8 mouse cellular contexts compared by ENCODE assay signal in genomic region chr2:25983159-25983907, GRCm38 (mm10). TPM values are rescaled to one million over a fixed set of nuclear protein-coding genes. Genes with fewer than 3 reads are reported as not detected.
A peak's percentile ranks its signal among the peaks of the same experiment; 100 is the strongest.
DNase-seq lines count a peak whose midpoint lies in the region; ATAC-seq and TF ChIP-seq lines count a peak whose summit lies in the region.

Gene Camsap1, minus strand, starts transcription at chr2:25983282.

- ATAC-seq in embryonic facial prominence, embryonic 14.5 days (ENCODE audit: low read depth): peak; percentile 99
- peak; percentile 100 for ATAC-seq in limb, embryonic 13.5 days (ENCODE audit: low FRiP score, low read depth)
- peak; percentile 98 for ATAC-seq in midbrain, embryonic 16.5 days

- peak within 1 kb of the TSS; percentile 89 for H3K4me2 ChIP-seq in embryonic facial prominence, embryonic 14.5 days (ENCODE audit: low read depth, low read length)
- peak within 1 kb of the TSS; percentile 89 for H3K4me2 ChIP-seq in limb, embryonic 13.5 days (replicated peaks)
- peak within 1 kb of the TSS; percentile 91 for H3K4me2 ChIP-seq in midbrain, embryonic 16.5 days (ENCODE audit: low read length)

- TF ChIP-seq POLR2A in heart, adult 2 months (IDR thresholded peaks at IDR 0.05; ENCODE audit: insufficient read depth, low read depth, low read length): 0 out of 2 replicates have a peak, but pooled peaks have one; percentile 40

- no peak; the same call in 1 of the 2 replicates for TF ChIP-seq EP300 in heart, adult 2 months (IDR thresholded peaks at IDR 0.05; ENCODE audit: insufficient read depth, low read depth, low read length)

- peak within 1 kb of the TSS; percentile 97 for H3K9ac ChIP-seq in embryonic facial prominence, embryonic 14.5 days (ENCODE audit: low read depth, low read length)
- H3K9ac ChIP-seq in heart, adult 2 months (ENCODE audit: low read depth, low read length): peak within 1 kb of the TSS; percentile 97
- H3K9ac ChIP-seq in limb, embryonic 13.5 days: peak within 1 kb of the TSS; percentile 98
- peak within 1 kb of the TSS; percentile 94 for H3K9ac ChIP-seq in midbrain, embryonic 16.5 days (ENCODE audit: low read depth, low read length)

- H3K4me3 ChIP-seq in embryonic facial prominence, embryonic 14.5 days (ENCODE audit: low read depth, low read length): peak within 1 kb of the TSS; percentile 93
- H3K4me3 ChIP-seq in heart, adult 2 months: peak within 1 kb of the TSS; percentile 67
- peak within 1 kb of the TSS; percentile 93 for H3K4me3 ChIP-seq in limb, embryonic 13.5 days
- peak within 1 kb of the TSS; percentile 89 for H3K4me3 ChIP-seq in midbrain, embryonic 16.5 days (ENCODE audit: low read depth, low read length)

- under 1% methylated on average over 30 of the region's 64 CpGs for WGBS in embryonic facial prominence, embryonic 14.5 days
- WGBS in heart, adult 2 months: under 1% methylated on average over 63 of the region's 64 CpGs
- WGBS in limb, embryonic 13.5 days: under 1% methylated on average over 49 of the region's 64 CpGs
- whole genome bisulfite sequencing in midbrain, embryonic 16.5 days: under 1% methylated on average over 45 of the region's 64 CpGs

- H3K79me2 ChIP-seq in heart, adult 2 months (replicated peaks; ENCODE audit: control insufficient read depth, insufficient read depth, low read length): peaks cover 2% of the 10 kb centered on the region; the same call in 1 of the 2 replicates

- H3K36me3 ChIP-seq in embryonic facial prominence, embryonic 14.5 days (ENCODE audit: control insufficient read depth, insufficient read depth, low read length): peaks cover 5% of the 10 kb centered on the region; the same call in 1 of the 2 replicates
- H3K36me3 ChIP-seq in heart, adult 2 months (ENCODE audit: control insufficient read depth, insufficient read depth, low read length): peaks cover 3% of the 10 kb centered on the region
- peaks cover 10% of the 10 kb centered on the region; the same call in 1 of the 2 replicates for H3K36me3 ChIP-seq in limb, embryonic 13.5 days
- H3K36me3 ChIP-seq in midbrain, embryonic 16.5 days (ENCODE audit: control insufficient read depth, insufficient read depth, low read length): no peaks in the 10 kb centered on the region

- no peak for TF ChIP-seq CTCF in heart, adult 2 months (IDR thresholded peaks at IDR 0.05)

- peak; percentile 100 for DNase-seq in 3T3-L1 (ENCODE audit: low read depth, low spot score)
- peak; percentile 96 to 99 for DNase-seq in adrenal gland, postnatal 4 days (ENCODE audit: low spot score in 2 of 2)
- peak; percentile 100 for DNase-seq in embryonic facial prominence, embryonic 14.5 days (ENCODE audit: low spot score)
- DNase-seq in heart, adult 2 months: peak; percentile 98 to 100
- DNase-seq in kidney, adult 8-10 months: peak; percentile 100
- peak; percentile 99 to 100 for DNase-seq in spleen, postnatal 10 days (ENCODE audit: low spot score in 2 of 2)

- peak within 1 kb of the TSS; percentile 90 for H3K27ac ChIP-seq in embryonic facial prominence, embryonic 14.5 days (replicated peaks; ENCODE audit: low read depth, low read length)
- H3K27ac ChIP-seq in heart, adult 2 months: peak within 1 kb of the TSS; percentile 67
- H3K27ac ChIP-seq in limb, embryonic 13.5 days: peak within 1 kb of the TSS; percentile 85
- H3K27ac ChIP-seq in midbrain, embryonic 16.5 days (ENCODE audit: low read length): peak within 1 kb of the TSS; percentile 94

- intact Hi-C loops in heart, adult 2 months (cut with DNase I): loop anchor here (2.0 to 5.0 kb wide), 2 partner anchors 37 to 159 kb away; partner anchors contain the start of gene Ubac1

- H3K27me3 ChIP-seq in embryonic facial prominence, embryonic 14.5 days (replicated peaks; ENCODE audit: control insufficient read depth, insufficient read depth, low read length): no peaks in the 10 kb centered on the region
- no peaks in the 10 kb centered on the region for H3K27me3 ChIP-seq in heart, adult 2 months (ENCODE audit: control insufficient read depth, insufficient read depth, low read length)
- H3K27me3 ChIP-seq in limb, embryonic 13.5 days: no peaks in the 10 kb centered on the region
- H3K27me3 ChIP-seq in midbrain, embryonic 16.5 days (ENCODE audit: control insufficient read depth, insufficient read depth, low read depth, low read length): no peaks in the 10 kb centered on the region

- no peaks in the 10 kb centered on the region for H3K9me3 ChIP-seq in embryonic facial prominence, embryonic 14.5 days (ENCODE audit: control insufficient read depth, low read length)
- no peaks in the 10 kb centered on the region for H3K9me3 ChIP-seq in limb, embryonic 13.5 days
- no peaks in the 10 kb centered on the region for H3K9me3 ChIP-seq in midbrain, embryonic 16.5 days (replicated peaks; ENCODE audit: control insufficient read depth, low read length, poor library complexity, severe bottlenecking)

- H3K4me1 ChIP-seq in embryonic facial prominence, embryonic 14.5 days (ENCODE audit: control insufficient read depth, insufficient read depth, low read length): peaks cover 28% of the 10 kb centered on the region
- peaks cover 5% of the 10 kb centered on the region for H3K4me1 ChIP-seq in heart, adult 2 months (ENCODE audit: control insufficient read depth, insufficient read depth, low read length)
- peaks cover 34% of the 10 kb centered on the region for H3K4me1 ChIP-seq in limb, embryonic 13.5 days
- H3K4me1 ChIP-seq in midbrain, embryonic 16.5 days (ENCODE audit: control insufficient read depth, insufficient read depth, low read length): peaks cover 43% of the 10 kb centered on the region

RNA-seq across cellular contexts. Expression of gene Camsap1, which starts in this region (rescaled TPM):
- total RNA-seq in adrenal gland, postnatal 4 days (2021): 10 to 100 TPM; 41.3 to 44.8 TPM
- 17.6 and 30.6 TPM in 2 replicates for polyA plus RNA-seq in embryonic facial prominence, embryonic 14.5 days (2014; fragmentation: Nextera tagmentation; extraction: Ambion mirVana)
- 10 to 100 TPM; 38.9 to 45.1 TPM for total RNA-seq in heart, adult 2 months (2021)
- 7.4 and 13.5 TPM in 2 replicates for polyA plus RNA-seq in heart, adult 2 months (2012; rRNA removed)
- 18.0 and 19.5 TPM in 2 replicates for polyA plus RNA-seq in limb, embryonic 13.5 days (2015; fragmentation: Nextera tagmentation; extraction: Ambion mirVana)
- polyA plus RNA-seq in midbrain, embryonic 16.5 days (2015; fragmentation: Nextera tagmentation; extraction: Ambion mirVana): 61.2 and 80.3 TPM in 2 replicates

Comparison
In these comparisons a context has a peak if more than half of its experiments do, and no peak if none do; other contexts are left out.
1. Peak in every context shown above with its lines: DNase-seq, ATAC-seq, H3K4me3 ChIP-seq and H3K27ac ChIP-seq.